Mouse (Mus musculus): ENCODE results near the gene Hist2h2ac. TPM values are rescaled to one million over a fixed set of nuclear protein-coding genes. Genes with fewer than 3 reads are reported as not detected.
"Not testable (repeated sequence)": the region's sequence is repeated elsewhere in the genome, so short reads cannot be mapped to it uniquely, and the experiment has no call there.

Gene Hist2h2ac
- polyA plus RNA-seq, 1 experiment = 14.8 TPM

DNA sequence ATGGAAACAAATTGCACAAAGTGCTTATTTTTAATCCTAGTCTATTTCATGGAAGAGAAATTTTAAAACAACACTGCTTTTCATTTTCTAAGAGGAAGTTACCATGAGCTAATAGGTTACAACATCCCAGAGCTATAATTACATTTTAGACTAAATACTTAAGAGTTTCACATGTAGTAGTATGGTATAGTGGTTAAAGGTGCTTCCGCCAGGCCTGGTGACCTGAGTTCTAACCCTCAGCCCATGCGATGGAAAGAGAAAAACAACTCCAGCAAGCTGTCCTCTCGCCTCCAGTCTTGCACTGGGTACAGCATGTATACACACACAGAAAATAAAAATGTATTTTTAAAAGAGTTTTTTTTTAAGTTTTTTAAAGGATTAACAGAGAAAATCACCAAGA is 31.1 kb upstream of the Hist2h2ac start:
- WGBS = 87% methylated on average over 3 of the region's 3 CpGs
- no peak for DNase-seq (ENCODE audit: low read depth, low spot score)

DNA sequence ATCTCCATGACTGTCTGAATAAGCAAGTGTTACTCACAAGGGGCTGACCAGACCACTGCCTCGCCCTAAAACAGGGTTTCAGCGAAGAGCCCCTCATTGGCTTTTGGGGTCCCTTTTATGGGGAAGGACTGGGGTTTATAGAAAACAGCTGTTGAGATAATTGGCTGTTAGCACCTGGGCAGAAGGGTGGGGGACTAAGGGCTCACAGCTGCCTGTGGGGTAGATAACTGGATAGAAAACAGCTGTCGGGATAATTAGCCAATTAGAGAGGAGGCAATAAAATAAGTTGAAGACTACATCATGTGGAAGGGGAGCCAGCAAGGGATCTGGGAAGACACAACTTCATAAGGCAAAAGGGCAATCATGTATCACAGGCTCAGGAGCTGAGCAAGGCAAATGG is 30.2 kb upstream of the Hist2h2ac start:
- WGBS = 53% methylated on average over 3 of the region's 3 CpGs
- no peak for DNase-seq (ENCODE audit: low read depth, low spot score)

DNA sequence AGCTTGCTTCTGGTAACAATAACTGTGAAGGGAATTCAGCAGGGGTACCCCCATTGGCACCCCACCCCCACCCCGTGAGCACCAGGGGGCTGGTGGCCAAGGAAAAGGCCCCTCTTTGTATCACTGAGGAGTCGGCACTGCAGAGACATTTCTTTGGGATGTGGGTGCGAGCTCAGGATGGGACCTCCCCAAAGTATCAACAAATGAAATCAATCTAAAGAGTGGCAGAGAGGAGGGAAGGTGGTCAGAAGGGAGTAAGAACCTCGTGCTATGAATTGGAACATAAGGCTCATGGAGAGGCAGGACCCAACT is 28.3 kb upstream of the Hist2h2ac start:
- 67% methylated on average over 4 of the region's 4 CpGs for WGBS
- DNase-seq (ENCODE audit: low read depth, low spot score) = no peak

DNA sequence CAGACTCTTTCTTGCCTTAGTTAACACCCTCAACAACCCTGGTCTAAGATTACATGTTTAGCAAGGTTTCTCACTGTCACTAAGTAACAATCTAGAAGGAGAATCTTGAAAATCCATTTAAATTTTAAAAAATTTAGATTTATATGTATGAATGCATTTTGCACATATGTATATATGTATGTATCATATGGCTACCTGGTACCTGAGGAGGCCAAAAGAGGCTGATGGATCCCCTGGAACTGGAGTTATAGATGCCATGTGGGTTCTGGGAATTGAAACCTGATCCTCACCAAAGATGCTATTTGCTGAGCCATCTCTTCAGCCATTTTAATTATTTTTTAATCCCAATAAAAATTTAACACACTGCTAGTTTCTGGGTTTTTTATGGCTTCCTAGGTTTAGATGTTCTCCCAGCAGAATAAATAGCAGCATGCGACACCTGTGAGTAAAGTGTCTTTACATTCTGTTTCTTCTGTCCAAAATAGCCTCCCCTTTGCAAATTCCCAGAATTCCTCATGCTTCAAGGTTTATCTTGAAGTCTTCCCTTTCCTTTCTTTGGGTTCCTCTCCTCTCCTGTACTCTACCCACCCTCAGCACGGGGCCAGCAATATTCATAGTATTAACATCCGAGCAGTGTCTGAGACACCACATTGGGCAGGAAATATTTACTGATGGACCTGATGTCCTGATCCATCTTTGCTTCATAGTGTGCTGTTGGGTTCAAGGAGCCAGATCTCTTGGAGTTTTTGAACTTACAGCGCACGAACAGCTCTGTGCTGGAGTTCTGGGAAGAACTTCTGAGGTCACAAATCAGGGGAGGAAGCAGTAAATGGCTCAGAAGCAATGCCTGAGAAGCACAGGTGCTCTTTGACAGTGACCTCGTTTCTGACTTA is 27.7 kb upstream of the Hist2h2ac start:
- 45% methylated on average over 6 of the region's 6 CpGs for WGBS
- DNase-seq (ENCODE audit: low read depth, low spot score) = no peak

DNA sequence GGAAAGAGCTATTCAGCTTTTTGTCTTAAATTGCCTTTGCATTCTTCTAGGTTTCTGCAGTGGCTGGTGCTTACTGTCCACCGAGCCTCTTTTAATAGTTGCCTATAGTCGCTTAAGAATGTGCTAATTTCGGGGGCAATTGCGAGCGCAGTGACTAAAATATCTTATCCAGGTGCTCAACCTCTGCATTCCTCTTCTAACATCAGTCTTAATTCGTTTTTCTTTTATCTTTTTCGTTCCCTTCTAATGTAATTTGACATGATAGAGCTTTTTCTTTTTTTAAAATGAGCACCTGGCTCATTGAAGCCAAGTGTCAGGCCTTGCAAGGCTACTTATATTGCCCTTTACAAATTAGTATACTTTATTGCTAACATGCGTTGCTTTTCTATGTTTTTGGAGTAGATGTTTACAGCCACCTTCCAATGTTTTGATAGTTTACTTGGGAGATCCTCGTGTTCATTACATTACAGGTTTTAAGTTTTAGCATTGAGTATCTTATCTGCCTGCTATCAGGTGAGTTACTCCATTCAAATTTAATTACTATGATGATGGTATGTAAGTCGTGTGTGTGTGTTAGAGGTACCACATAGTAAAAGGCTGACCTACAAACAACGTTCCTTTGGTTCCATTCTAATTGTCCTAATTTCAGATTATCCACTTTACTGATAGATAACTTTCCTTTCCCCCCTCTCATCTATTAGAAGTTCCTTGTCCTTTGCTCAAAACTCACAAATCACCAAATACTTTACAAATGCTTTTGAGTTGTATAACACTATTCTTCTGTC is 26.9 kb upstream of the Hist2h2ac start:
- DNase-seq (ENCODE audit: low read depth, low spot score) = no peak
- WGBS = 17% methylated on average over 11 of the region's 11 CpGs

DNA sequence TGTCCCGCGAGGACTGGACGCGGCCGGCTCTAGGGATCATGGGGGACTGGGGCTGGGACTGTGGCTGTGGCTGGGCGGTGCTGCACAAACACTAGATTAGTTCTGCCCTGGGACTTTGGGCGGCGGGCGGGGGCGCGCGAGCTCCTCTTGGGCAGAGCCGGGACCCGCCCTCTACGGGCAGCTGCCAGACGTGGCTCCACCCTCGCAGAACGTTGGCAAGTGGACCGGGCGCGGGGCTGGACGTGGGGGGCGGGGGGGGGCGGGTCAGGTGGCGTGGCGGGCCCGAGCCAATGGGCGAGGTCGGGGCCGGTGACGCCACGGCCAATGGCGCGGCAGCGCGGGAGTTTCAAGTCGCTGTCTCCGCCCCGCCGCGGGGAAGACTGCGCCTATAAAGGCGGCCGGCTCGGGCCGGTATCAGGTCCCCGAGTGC is 25.8 kb upstream of the Hist2h2ac start, which contains the start of gene Hist2h3c1:
Gene Hist2h3c1 (plus strand): TSS at position 259 of the 430 bp plus-strand sequence.
- 0% methylated on average over 15 of the region's 47 CpGs for WGBS
- DNase-seq (ENCODE audit: low read depth, low spot score) = not testable (repeated sequence)

DNA sequence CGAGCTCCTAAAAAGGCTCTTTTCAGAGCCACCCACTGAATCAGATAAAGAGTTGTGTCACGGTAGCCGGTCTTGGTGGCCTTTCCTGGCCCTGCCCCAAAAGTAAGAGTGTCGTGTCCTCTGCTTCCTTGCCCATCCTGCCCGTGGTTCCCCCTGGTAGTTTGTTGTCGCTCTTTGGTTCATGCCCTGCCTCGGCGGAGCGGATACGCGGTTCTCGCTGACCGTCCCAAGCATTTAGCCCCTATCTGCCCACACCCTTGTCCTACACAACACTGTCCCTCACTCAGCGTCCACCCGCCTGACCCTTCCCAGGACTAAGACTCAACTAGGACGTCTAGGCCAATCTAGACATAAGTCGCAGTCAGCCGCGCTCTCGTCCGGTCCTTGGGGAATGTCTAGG is 25.3 kb upstream of the Hist2h2ac start:
- WGBS = under 1% methylated on average over 12 of the region's 21 CpGs

DNA sequence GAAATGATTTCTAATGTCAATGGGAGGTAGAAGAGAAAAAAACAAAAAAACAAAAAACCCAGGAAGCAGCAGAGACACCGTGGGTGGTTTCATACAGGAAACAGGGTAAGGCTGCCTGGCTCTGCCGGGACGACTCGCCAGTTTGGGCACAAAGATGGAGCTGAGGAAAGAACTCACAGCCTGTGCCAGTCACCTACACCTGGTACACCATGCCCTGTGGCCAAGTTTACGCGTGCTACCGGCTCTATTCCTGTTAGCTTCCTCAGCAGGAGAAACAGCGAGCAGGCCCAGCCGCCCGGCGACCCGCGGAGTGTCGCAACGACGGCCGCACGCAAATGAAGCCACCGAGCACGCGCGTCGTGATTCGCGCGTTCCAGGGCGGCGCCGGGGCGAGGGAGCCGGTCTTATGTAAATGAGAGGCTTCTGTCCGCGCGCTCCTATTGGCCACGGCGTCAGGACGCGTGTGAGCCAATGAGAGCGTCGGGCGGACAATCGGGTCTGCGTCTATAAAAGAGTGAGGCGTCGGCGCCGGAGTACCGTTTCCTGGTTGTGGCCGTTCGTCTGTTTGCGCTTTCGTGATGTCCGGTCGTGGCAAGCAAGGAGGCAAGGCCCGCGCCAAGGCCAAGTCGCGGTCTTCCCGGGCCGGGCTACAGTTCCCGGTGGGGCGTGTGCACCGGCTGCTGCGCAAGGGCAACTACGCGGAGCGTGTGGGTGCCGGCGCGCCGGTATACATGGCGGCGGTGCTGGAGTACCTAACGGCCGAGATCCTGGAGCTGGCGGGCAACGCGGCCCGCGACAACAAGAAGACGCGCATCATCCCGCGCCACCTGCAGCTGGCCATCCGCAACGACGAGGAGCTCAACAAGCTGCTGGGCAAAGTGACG is 24.6 kb upstream of the Hist2h2ac start, which contains the start of gene Hist2h2aa1:
Gene Hist2h2aa1 (plus strand): TSS at position 495 of the 884 bp plus-strand sequence.
- not testable (repeated sequence) for DNase-seq (ENCODE audit: low read depth, low spot score)
- WGBS = 1% methylated on average over 39 of the region's 88 CpGs

More for the DNA sequence above, 25.3 kb upstream of the Hist2h2ac start:
- DNase-seq (ENCODE audit: low read depth, low spot score) = not testable (repeated sequence)

DNA sequence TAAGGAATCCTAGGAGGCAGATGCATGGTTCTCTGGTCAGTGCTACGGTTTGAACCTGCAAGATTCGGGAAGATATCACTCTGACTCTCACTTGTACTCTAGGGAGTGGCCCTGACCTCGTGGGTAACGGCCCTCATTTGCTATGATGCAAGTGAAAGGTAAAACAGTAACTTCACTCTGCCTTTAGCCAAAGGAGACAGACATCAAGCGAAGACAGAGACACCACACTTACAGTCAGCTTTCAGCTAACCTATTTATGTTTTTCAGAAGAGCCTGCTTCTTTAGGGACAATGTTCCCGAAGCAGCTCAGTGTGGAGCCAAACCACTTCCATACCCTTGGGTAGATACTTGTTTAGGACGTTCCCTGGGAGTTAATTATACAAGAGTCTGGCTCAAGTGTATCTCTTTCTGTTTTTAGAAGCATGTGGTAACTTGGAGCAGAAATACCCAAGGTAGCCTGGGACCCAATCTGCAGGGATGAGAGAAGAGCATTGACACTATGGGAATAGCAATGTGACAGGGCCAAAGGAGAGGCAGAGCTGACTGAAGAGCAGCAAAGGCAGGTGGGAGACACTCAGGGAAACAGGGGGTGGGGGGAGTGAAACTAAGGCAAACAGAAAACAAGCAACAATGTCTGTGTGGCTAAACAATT is 23.4 kb upstream of the Hist2h2ac start:
- DNase-seq (ENCODE audit: low read depth, low spot score) = no peak
- 36% methylated on average over 7 of the region's 7 CpGs for WGBS

DNA sequence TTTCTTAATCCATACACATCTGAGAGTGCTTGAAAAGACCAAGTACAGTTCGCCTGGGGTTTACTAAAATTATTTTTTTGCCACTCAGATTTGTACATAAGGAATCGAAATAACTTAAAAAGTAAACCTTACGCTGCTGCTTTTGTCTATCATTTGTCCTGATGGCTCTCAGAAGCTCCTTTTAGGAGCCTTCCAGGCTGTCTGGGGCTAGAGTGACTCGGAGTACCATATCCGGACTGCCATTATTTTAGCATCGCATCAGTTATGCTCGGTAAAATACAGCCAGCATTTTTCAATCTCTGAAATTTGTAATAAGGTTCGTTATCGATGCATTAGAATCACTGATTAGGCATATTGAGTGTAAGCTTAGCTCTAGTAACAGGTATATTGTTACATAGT is 20.1 kb upstream of the Hist2h2ac start:
- 80% methylated on average over 9 of the region's 9 CpGs for WGBS
- DNase-seq (ENCODE audit: low read depth, low spot score) = no peak

DNA sequence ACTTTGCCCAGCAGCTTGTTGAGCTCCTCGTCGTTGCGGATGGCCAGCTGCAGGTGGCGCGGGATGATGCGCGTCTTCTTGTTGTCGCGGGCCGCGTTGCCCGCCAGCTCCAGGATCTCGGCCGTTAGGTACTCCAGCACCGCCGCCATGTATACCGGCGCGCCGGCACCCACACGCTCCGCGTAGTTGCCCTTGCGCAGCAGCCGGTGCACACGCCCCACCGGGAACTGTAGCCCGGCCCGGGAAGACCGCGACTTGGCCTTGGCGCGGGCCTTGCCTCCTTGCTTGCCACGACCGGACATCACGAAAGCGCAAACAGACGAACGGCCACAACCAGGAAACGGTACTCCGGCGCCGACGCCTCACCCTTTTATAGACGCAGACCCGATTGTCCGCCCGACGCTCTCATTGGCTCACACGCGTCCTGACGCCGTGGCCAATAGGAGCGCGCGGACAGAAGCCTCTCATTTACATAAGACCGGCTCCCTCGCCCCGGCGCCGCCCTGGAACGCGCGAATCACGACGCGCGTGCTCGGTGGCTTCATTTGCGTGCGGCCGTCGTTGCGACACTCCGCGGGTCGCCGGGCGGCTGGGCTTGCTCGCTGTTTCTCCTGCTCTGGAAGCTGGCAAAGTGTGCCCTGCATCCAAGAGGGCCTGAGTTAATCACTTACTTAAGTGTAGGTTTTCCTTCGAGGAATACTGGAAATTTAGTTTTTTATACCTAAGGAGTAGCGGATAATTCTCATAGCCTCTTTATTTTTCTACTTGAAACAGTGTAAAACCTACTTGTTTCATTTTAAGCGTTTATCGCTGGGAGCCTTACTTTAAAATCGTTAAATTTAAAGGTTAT is 19.5 kb upstream of the Hist2h2ac start, which contains the start of gene Hist2h2aa2:
Gene Hist2h2aa2 (minus strand): TSS at position 328 of the 850 bp plus-strand sequence.
- 2% methylated on average over 41 of the region's 85 CpGs for WGBS
- DNase-seq (ENCODE audit: low read depth, low spot score) = not testable (repeated sequence)

DNA sequence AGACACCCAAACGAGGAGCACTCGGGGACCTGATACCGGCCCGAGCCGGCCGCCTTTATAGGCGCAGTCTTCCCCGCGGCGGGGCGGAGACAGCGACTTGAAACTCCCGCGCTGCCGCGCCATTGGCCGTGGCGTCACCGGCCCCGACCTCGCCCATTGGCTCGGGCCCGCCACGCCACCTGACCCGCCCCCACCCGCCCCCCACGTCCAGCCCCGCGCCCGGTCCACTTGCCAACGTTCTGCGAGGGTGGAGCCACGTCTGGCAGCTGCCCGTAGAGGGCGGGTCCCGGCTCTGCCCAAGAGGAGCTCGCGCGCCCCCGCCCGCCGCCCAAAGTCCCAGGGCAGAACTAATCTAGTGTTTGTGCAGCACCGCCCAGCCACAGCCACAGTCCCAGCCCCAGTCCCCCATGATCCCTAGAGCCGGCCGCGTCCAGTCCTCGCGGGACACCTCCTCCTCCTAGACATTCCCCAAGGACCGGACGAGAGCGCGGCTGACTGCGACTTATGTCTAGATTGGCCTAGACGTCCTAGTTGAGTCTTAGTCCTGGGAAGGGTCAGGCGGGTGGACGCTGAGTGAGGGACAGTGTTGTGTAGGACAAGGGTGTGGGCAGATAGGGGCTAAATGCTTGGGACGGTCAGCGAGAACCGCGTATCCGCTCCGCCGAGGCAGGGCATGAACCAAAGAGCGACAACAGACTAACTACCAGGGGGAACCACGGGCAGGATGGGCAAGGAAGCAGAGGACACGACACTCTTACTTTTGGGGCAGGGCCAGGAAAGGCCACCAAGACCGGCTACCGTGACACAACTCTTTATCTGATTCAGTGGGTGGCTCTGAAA is 18.5 kb upstream of the Hist2h2ac start, which contains the start of gene Hist2h3c2:
Gene Hist2h3c2 (minus strand): TSS at position 174 of the 840 bp plus-strand sequence.
- WGBS = under 1% methylated on average over 26 of the region's 68 CpGs
- DNase-seq (ENCODE audit: low read depth, low spot score) = not testable (repeated sequence)

DNA sequence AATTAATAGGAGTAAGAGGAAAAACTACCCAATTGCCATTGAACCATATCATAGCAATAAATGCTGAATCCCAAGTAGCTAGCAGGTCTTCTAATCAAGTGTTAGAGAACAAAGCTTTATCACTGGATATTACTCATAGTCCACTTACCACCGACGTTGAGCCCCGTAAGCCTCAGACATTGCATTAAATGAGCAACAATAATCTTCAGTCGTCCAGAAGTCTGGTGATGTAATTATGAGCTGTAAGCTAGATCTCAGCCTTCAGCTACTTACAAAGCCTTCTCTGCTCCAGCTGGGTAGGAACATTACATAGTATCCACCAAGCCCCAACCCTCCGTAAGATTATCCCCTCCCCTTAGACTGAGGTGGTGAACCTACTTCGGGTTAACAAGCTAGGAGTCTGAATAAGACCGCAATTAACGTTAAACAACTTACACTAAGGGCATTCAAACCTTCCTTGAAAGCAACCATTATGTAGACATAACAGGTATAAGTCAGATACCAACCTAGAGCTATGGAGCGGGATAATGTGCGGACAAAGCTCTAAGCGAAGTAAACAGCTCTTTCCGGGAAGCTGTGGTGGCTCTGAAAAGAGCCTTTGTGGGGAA is 17.3 kb upstream of the Hist2h2ac start:
- no peak for DNase-seq (ENCODE audit: low read depth, low spot score)
- WGBS = 5% methylated on average over 12 of the region's 12 CpGs

DNA sequence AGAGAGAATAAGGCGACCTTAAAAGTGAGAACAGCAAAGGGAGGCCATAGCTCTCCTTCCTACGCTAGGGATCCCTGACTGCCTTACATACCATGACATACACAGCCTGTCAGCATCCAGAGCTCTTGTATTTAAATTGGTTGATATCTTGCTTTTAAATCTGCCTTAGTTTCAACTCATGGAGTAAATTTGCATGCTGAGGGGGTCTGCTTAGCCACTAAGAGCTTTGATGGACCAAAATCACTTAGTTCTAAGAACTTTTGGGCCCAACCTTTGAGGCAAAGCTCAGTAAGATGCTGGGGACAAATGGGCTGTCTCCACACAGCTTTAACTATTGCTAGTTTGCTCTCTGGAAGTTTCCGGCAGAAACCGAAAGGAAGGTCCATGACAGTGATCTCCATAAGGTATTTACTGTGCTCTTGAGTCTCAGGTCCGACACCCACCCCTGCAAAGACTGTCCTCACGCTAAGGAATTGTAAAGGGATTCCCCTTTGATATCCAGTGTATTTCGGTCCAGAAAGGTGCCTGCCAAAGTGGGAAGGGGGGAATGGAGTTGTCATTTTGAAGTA is 16.7 kb upstream of the Hist2h2ac start:
- no peak for DNase-seq (ENCODE audit: low read depth, low spot score)

DNA sequence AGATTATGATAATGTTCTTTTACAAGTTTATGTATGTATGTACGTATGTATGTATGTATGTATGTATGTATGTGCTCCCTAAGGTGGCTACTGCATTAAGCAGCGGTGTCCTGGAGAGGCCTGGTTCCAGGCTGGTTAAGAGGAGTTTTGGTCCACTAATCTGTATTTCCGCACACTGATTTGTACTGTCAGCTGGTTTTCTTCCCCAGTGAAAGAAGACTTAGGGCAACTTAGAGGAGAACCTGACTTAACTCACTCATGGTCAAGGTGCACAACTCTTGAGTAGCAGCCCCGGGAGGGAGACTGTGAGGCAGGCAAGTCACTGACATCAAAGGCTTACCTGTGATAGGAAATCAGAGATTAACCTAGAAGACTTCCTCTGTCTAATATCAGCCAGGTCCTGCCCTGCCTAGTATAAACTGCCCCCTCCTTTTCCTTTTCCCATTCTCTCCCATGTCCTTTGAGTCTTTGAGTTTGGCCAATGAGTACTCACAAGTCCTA is 16.2 kb upstream of the Hist2h2ac start:
- DNase-seq (ENCODE audit: low read depth, low spot score) = no peak
- WGBS = 79% methylated on average over 4 of the region's 4 CpGs

More for the DNA sequence above, 16.7 kb upstream of the Hist2h2ac start:
- 35% methylated on average over 7 of the region's 7 CpGs for WGBS

DNA sequence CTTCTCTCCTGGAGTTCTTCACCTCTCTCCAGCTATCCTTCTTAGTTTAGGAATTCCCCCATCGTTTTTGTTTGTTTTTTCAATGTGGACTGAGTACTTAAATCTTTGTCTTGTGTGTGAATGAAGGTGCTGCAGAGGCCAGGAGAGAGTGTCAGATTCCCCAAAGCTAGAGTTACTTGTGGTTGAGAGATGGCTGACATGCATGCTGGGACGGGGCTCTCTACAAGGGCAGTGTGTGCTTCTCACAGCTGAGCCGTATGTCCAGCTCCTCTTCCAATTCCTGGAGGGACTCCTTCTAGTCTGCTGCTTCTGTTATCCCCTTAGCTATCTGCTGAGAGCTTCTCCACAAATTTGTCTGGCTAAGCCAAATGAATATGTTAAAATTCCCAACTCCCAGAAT is 15.2 kb upstream of the Hist2h2ac start:
- DNase-seq (ENCODE audit: low read depth, low spot score) = no peak
- 64% methylated on average over 3 of the region's 3 CpGs for WGBS
